Mouse (Mus musculus) heart, postnatal 0 days (tissue): ENCODE data around the gene Rnasek.

ENCODE experiments used
- CTCF ChIP-seq: IDR thresholded peaks from 2 replicates; pipeline ENCODE4 v1.5.1; 2016; ENCODE audit warnings: antibody characterized with exemption, control low read depth, low read depth
- EP300 ChIP-seq: IDR thresholded peaks from 2 replicates; pipeline ENCODE4 v1.6.1; 2016; ENCODE audit warnings: antibody characterized with exemption, low read depth

- TF ChIP-seq CTCF: no peak
- TF ChIP-seq EP300: no peak
Measured at GRCm38 (mm10) chr11:70218741-70219470, 20.7 kb downstream of the Rnasek start.
